Mouse (Mus musculus): ENCODE measurements around the gene Mrps10.
"Not testable (repeated sequence)": the region's sequence is repeated elsewhere in the genome, so short reads cannot be mapped to it uniquely, and the experiment has no call there.

Mrps10 gene

GRCm38 (mm10) chr17:47381917-47382316 is 13.2 kb downstream of the Mrps10 start:
- no peak for DNase-seq (ENCODE audit: low spot score in 2 of 2)

- no peak for DNase-seq (ENCODE audit: low spot score in 2 of 2)
Measured at GRCm38 (mm10) chr17:47383266-47383665, 14.6 kb downstream of the Mrps10 start.

- DNase-seq (ENCODE audit: low spot score in 2 of 2) = no peak
Measured at GRCm38 (mm10) chr17:47384064-47384463, 15.4 kb downstream of the Mrps10 start.

GRCm38 (mm10) chr17:47385145-47385544 is 16.5 kb downstream of the Mrps10 start, which contains the start of gene Guca1b:
Gene Guca1b (plus strand): TSS chr17:47385393.
- no peak for DNase-seq (ENCODE audit: low spot score in 2 of 2)

GRCm38 (mm10) chr17:47386649-47387048 is 18.0 kb downstream of the Mrps10 start:
- no peak for DNase-seq (ENCODE audit: low spot score in 2 of 2)

- DNase-seq (ENCODE audit: low spot score in 2 of 2) = no peak
Measured at GRCm38 (mm10) chr17:47394223-47394869, 25.7 kb downstream of the Mrps10 start.

- no peak for DNase-seq (ENCODE audit: low spot score in 2 of 2)
Measured at GRCm38 (mm10) chr17:47395376-47395913, 26.8 kb downstream of the Mrps10 start.

GRCm38 (mm10) chr17:47399091-47399490 is 30.4 kb downstream of the Mrps10 start:
- DNase-seq (ENCODE audit: low spot score in 2 of 2) = no peak

- no peak for DNase-seq (ENCODE audit: low spot score in 2 of 2)
Measured at GRCm38 (mm10) chr17:47400451-47400850, 31.8 kb downstream of the Mrps10 start, which contains the start of gene Guca1a. Gene Guca1a (minus strand): TSS chr17:47400584.

- no peak for DNase-seq (ENCODE audit: low spot score in 2 of 2)
Measured at GRCm38 (mm10) chr17:47407717-47408557, 39.2 kb downstream of the Mrps10 start.

GRCm38 (mm10) chr17:47408558-47408898 is 39.8 kb downstream of the Mrps10 start:
- peak in 1 of 2 experiments; percentile 47 for DNase-seq (ENCODE audit: low spot score in 2 of 2)

- not testable (repeated sequence) for DNase-seq (ENCODE audit: low spot score in 2 of 2)
Measured at GRCm38 (mm10) chr17:47409897-47410861, 41.5 kb downstream of the Mrps10 start.

- no peak for DNase-seq (ENCODE audit: low spot score in 2 of 2)
Measured at GRCm38 (mm10) chr17:47420195-47420594, 51.5 kb downstream of the Mrps10 start.

- no peak for DNase-seq (ENCODE audit: low spot score in 2 of 2)
Measured at GRCm38 (mm10) chr17:47421566-47421965, 52.9 kb downstream of the Mrps10 start.

GRCm38 (mm10) chr17:47422616-47423015 is 53.9 kb downstream of the Mrps10 start:
- not testable (repeated sequence) for DNase-seq (ENCODE audit: low spot score in 2 of 2)

GRCm38 (mm10) chr17:47424186-47424585 is 55.5 kb downstream of the Mrps10 start:
- no peak for DNase-seq (ENCODE audit: low spot score in 2 of 2)

GRCm38 (mm10) chr17:47427316-47427715 is 58.6 kb downstream of the Mrps10 start:
- no peak for DNase-seq (ENCODE audit: low spot score in 2 of 2)

- no peak for DNase-seq (ENCODE audit: low spot score in 2 of 2)
Measured at GRCm38 (mm10) chr17:47428831-47429304, 60.2 kb downstream of the Mrps10 start.

- DNase-seq (ENCODE audit: low spot score in 2 of 2) = no peak
Measured at GRCm38 (mm10) chr17:47430815-47431214, 62.1 kb downstream of the Mrps10 start.
